Mouse (Mus musculus) bone marrow macrophage, adult 2 months (primary cell): Measurements from ENCODE around the gene Klk9.

Source experiments
- CTCF ChIP-seq: IDR thresholded peaks from 2 replicates; pipeline ENCODE4 v1.5.1; 2012; ENCODE audit warnings: low read depth, mild to moderate bottlenecking, low read length, moderate library complexity
- POLR2A ChIP-seq: IDR thresholded peaks from 2 replicates; pipeline ENCODE4 v1.6.1; 2012; ENCODE audit warnings: mild to moderate bottlenecking, low read depth, low read length, borderline replicate concordance

- TF ChIP-seq POLR2A (no peak), CTCF (no peak)
These were observed 6.3 kb downstream of the Klk9 start for GRCm38 (mm10) chr7:43797844-43798462.
